Mouse (Mus musculus) spleen, adult 18-20 months (tissue): ENCODE data around the gene Adipor2.
"Not testable (repeated sequence)": the region's sequence is repeated elsewhere in the genome, so short reads cannot be mapped to it uniquely, and the experiment has no call there.

Experiments used
- DNase-seq, 2 experiments: peaks; one replicate each; pipeline ENCODE4 v3.0.0; 2022; ENCODE audit warnings: mixed read lengths in 2 of 2

Gene Adipor2

DNA sequence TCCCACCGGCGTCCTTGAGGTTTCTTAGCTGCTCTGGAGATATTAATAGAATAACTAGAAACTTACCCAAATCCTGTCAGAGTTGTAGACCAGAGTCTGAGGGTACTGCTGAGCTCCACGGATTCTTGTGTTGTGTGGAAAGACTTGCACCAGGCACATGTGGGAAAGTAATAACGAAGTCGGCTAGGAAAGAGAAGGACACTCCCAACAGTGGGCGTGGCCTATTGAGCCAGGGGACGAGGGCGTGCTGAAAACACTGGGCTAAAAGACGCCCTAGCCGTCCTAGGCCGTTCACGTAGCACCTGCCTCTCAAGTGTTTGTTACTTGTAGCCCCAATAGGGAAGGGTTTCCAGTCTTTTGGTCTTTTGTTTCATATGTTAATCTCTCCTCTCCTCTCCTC is at the start of gene Adipor2:
TSS of gene Adipor2 (minus strand) at position 351 of the 400 bp plus-strand sequence.
- DNase-seq: peak in 1 of 2 experiments; percentile 22

DNA sequence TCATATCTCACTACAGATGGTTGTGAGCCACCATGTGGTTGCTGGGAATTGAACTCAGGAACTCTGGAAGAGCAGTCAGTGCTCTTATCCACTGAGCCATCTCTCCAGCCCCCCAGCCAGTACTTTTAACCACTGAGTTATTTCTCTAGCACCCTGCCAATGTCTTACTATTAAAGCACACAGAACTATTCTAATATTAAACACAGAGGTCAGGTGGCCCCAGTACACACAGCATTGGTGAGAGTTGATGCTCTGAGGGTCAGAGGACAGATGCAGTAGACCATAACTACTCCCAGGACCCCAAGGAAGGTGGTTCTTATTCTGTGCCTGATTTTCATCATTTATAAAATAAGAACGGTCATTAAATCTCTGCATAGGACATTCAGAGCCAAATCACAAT is 48.7 kb upstream of the Adipor2 start:
- no peak for DNase-seq

DNA sequence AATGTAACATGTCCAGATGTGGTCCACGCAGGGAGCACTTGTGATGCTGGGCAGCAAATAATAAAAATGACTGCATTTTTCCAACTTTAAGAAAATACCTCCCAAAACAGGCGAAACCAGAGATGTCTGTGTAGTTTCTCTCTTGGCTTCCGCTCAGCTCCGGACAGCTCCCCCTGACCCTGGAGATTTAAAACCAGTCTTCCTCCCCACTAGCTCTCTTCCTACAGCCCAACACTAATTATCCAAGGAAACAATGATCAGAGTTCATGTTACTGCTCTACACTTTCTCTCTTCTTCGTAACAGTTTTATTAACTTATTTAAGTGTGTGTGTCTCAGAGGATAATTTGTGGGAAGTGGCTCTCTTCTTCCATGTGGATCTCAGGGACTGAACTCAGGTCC is 42.9 kb upstream of the Adipor2 start:
- DNase-seq: no peak

DNA sequence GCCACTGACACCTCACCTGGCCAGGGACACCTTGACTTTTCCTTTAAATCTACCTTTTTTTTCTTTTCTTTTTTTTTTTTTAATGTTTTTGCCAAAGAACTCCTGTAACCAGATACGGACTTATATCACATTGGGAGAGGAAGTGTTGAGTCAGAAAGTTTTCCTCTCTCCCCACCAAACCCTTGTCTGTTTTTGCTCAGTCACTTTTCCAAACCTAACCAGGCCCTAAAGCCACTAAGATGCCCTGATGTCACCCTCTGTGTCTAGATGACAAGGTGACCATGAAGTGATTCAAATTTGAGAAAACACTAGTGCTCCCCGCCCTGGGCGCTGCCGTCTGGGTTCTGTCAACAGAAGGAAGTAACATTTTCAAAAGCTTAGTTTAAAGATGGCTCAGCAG is 41.5 kb upstream of the Adipor2 start:
- DNase-seq: no peak

DNA sequence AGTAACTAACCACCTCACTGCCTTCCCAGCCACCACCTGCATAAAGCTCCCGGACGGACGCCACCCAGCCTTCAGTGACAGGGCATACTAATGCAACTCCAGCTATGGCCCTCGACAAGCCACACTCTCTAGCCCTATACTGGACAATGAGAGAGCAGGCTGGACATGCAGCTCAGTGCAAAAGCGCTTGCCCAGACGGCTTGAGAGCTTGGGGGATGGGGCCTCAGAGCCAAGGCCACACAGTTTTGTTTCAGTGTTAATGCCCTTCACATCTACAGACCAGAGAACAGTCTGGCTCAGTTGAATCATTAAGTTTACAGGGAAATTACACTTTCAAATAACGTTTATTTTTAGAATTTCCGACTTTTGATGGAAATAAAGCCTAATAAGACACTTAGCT is 40.7 kb upstream of the Adipor2 start:
- no peak for DNase-seq

DNA sequence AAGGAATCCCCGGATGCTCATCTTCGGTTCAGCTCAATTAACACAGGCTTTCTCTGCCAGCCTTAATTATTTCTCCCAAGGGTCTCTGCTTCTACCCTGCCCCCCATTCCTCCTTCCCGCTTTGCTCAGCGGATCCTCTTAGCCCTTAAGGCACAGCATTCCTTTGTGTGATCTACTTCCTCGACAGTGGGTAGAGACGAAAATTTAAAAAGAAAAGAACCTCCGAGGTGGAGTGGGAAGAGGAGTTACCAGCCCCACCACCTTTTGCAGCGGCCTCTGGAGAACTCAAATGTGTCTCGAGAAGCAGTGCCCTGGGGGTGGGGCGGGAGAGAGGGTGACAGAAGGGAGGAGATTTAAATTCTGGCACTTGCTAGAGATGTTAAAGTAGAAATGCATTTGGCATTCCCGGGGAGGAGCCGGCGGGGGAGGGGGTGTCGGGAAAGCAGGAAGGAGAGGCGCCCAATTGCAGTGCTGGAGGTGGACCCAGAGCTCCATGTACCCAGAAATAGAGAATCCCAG is 34.5 kb upstream of the Adipor2 start:
- no peak for DNase-seq

DNA sequence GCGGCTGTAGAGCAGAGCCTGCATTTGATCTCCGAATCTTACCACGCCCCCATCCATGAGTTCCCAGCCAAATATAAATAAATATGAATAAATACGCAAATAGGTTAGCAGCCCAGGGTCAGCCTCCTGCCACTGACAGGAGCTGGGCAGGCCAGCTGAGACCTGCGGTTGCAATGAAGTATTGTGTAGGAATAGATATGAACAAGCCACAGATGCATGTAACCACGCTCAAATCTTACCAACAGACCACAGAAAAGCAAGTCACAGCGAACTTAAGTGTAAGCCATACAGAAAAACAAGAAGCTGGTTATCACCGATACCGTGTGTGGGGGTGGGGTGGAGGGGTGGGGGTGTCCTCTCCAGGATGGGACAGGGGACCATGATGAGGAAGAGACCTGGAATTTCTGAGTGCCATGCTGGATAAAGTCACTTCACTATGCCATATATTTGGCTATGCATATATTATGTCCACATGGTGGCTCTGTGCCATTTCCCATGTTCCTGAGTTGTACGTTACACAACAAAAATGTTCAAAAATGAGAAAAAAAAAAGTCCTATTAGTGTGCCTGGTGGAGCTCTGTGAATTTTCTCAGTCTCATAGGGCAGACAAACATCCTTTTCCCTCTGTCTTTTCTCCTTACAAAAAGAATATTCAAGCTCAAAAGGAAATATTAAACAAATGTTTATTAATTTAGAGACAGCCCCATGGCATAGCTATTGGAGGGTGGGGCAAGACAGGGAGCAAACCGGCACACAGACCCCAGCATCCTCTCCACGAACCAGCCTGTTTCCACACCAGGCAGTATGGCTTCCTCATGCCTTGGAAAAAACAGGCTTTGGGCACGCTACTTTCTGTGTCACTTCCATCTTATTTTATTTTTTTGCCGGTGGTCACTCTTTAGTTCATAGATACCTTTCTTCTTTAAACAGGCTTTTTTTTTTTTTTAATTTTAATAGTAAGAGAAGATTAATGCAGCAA is 33.8 kb upstream of the Adipor2 start:
- DNase-seq: no peak

DNA sequence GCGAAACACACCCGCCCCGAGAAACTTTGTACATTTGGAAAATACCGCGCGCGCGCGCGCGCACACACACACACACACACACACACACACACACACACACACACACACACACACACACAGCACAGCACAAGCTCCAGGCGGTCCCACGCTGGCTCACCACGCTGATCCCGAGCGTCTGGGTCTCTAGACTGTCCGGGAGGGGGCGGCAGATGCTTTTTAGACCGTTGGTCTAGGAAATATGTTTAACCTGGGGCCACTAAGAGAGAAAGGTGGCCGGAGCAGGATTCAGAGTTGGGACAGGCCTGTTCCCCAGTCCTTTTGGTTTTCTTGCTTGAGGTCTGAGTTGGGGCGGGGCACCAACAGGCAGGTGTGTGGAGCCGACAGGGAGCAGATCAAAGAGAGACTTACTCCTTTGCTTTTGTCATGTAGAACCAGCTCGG is 31.6 kb upstream of the Adipor2 start:
- peak in 1 of 2 experiments; percentile 30 for DNase-seq

DNA sequence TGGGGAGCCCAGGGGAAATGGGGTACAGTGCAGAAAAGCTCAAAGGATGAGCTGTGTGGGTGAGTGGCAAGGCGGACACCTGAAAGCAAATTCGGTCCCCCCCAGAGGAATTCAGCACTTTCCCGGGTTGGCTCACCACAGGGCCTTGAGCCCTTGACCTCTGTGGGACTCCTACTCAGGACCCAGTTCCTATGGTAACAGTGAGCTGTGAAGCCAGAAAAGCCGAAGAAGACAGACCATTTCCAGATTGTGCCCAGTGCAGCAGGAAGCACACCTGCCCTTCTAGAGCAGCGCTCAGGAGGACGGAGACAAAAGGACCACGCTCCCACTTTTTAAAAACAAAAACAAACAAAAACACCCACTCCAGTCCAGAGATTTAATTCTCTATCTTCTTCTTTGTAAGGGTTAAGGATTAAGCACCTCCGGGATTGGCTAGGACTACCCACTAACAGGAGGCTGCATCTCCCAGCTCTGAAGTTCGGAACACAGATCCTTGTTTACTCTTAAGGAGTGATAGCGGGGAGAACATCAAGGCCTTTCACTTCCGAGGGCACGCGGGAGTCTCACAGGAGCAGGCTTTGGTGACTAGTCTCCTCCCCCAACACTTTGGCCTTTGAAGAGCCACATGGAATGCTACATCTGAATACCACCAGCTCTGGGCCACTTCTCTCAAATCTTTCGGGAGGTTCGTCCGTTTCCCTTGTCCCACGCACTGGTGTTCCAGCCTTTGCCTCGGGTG is 31.0 kb upstream of the Adipor2 start:
- no peak for DNase-seq

DNA sequence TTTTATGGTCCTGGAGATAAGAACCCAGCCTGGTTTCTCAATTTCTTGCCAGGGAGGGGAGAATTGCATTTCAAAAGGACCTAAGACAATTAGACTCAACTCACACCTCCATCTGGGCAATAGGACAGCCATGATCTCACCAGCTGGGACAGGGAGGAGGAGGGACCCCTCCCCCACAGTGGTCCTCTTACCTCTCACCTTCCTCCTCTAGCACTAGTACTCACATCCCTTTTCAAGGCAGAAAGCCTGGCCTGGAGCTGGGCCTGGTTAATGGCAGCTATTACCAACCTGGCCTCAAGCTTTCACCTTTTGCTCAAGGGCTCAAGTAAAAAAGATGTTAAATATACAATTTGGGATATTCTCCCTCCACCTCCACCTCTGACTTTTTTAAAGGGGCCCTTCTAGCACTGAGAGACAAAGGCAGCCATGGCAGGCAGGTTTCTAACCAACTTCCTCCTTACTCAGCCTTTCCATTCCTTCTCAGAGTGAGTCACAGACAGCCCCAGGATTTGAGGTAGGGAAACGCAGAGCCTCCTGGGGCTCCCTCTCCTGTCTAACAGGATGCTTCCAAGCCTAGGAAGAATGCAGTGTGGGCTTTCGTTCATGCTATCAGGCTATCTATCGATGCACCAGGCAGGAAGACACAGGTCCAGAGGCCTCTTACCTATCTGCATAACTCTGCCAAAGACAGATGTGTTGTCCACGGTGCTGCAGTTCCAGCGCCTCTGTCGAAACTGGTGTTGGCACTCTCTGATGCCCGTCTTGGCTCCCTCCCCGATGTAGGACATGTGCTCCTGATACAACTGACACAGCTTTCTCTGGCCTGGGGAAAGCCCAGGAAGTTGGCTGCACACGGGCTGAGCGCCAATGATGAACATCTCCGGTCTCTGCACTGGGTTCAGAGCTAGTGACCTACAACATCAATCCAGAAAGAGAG is 28.4 kb upstream of the Adipor2 start:
- no peak for DNase-seq

DNA sequence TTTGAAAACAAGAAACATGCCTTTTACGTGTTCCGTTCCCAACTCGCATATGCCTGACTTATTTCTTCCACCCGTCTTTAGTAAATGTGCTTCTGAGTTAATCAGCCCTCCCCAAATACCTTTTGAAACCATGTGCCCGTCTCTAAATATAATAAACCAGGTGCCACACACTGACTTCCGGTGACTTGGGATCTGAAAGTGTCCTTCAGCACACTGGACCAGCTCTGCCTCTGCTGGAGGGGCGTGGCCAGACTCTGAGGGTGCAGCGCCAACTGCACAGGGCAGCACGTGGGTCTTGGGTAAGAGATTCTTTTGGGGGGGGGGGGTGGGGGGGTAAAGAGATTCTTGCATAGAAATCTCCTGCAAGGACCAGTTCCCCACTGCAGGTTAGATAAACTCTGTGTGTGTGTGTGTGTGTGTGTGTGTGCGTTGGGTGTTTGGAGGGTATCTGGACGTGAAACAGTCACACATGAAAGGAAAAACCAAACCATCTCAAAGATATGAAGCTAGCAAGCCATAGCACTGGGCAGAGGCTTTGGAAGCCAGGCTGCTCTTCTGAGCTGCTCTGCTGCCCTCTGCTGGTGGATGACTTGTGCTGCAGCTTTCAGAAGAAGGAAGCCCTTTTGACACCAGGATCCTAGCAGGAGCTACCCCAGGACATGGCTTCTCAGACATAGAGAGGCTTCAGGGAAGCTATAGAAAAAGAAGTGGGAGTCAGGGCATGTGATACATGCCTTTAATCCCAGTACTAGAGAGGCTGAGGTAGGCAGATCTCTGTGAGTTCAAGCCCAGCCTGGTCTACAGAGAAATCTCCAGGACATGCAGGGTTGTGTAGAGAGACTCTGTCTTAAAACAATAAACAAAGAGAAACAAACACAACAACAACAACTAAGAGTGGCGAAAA is 26.5 kb upstream of the Adipor2 start:
- peak; percentile 47 to 80 for DNase-seq

DNA sequence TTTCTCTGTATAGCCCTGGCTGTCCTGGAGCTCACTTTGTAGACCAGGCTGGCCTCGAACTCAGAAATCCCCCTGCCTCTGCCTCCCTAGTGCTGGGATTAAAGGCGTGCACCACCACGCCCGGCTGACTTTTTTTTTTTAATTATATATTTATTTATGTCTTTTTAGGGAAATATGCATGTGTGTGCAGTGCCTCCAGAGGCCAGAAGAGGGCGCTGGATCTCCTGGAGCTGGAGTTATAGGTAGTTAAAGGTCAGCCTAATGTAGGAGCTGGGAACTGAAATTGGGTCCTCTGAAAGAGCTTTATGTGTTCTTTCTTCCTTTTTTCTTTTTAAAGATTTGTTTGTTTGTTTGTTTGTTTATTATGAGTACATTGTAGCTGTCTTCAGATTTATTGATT is 25.2 kb upstream of the Adipor2 start:
- DNase-seq: not testable (repeated sequence)

DNA sequence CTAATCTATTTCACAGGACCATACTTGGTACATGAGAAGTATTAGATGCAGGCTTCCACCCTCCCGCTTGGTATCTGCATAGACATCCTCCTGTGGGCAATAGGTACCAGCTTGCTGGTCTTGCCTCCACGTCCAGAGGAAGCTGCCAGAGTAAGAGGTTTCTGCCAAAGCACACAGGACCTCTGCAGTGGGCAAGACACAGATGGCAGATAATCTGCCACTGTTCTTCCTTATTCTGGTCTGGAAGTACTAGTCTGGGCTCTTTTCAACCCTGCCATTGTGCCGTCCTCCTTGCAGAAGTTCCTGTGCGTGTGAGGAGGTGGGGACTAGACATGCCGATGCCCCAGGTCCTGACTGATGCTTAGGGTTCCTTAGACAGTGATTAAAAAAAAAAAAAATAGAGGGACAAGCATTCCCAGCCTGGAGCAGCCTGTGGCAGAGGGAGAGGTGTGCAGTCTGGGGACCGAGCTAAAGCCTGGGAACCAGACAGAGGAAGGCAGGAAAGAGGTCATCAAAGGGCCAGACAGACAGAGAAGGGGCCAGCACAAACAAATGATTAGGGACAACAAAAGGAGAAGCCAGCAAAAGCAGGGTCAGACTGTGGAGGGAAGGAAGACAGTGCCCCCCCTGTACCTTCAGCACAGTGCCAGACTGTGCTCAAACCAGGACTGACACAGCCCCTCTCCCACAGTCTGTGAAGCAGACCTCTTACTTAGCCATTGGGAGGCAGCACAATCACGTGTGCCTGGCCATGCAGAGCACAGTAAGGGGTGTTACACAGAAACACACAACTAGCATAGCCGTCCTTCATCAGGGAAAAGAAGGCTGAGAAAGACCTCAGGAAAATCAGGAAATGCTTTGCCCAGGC is 20.6 kb upstream of the Adipor2 start:
- DNase-seq: no peak

DNA sequence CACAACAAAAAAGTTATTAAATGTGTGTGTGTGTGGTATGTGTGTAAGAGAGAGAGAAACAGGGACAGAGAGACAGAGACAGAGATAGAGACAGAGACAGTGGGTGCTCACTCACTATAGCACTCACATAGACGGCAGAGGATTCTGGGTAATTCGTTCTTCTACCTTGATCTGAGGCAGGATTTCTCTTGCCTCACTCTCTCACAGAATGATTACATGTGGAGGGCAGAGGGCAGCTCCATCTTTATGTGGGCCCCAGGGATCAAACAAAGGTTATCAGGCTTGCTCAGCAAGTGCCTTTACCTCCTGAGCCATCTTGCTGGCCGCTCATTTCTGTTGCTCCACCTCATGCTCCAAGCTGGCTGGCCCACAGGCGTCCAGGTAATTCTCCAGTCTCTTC is 16.9 kb upstream of the Adipor2 start:
- no peak for DNase-seq

DNA sequence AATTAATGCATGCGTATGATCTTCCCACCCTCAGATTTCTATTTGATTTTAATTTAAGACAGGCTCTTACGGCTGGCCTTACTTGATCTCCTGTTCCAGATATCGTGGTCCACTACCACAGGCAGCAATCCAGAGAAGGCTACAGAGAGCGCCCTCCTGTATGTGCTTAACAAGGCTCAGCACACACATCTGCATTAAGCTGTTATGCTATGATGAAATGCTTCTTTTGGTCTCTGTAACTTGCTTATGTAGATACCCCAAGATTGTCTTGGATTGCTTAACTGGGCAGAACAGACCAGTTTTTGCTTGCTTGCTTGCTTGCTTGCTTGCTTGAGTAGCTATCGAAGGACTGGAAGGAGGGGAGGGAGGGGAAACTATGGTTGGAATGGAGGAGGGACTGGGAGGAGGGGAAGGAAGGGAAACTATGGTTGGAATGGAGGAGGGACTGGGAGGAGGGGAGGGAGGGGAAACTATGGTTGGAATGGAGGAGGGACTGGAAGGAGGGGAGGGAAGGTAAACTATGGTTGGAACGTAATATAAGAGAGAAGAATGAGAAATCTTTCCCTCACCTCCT is 14.3 kb upstream of the Adipor2 start:
- DNase-seq: no peak

DNA sequence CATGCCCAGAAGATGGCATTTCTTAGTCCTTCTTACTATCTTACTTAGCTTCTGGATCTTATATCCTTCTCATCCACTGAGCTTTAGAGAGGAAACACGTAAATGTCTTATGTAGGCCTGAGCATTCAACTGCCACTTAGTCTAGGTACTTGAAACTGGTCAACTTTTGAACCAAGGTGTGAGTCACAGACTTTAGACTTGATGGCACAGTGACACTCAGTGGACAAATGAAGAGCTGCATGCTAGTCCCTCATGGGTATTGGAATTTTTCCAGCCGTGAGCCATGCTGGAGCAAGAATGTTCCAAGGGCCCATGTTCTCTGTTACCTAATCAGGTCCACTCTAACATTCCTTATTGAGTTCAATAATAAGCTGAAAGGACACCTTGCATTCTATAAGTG is 13.0 kb upstream of the Adipor2 start:
- DNase-seq: peak in 1 of 2 experiments; percentile 50

DNA sequence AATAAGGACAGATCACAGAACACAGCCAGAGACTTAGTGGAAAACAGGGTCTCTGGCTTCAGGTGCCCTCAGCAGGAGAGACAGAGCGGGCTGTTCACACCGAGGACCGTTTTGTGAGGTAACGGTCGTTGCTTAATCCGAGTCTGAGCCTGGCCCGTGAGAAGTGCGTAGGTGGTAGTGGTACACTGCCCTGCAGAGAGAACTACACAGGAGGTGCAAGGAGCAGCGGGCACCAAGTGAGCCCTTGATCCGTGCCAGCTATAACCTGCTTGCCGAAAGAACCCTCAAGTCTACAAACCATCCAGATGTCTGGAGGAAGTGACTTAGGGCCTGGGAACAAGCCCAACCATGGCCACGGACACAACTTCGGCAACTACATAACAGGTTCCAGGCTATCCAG is 11.8 kb upstream of the Adipor2 start:
- DNase-seq: no peak

DNA sequence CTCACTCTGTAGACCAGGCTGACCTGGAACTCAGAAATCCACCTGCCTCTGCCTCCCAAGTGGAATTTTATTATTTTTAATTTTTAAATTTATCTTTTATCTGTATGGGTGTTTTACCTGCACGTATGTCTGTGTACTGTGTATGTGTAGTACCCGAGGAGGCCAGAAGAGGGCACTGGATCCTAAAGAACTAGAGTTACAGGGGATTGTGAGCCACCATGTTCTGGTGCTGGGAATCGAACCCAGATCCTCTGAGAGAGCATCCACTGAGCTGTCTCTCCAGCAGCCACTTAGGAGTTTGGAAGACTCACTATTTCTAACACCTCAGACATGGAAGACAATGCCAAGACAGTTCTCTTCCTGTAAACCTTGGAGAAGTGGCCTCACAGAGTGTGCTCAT is 11.1 kb upstream of the Adipor2 start:
- peak in 1 of 2 experiments; percentile 35 for DNase-seq

DNA sequence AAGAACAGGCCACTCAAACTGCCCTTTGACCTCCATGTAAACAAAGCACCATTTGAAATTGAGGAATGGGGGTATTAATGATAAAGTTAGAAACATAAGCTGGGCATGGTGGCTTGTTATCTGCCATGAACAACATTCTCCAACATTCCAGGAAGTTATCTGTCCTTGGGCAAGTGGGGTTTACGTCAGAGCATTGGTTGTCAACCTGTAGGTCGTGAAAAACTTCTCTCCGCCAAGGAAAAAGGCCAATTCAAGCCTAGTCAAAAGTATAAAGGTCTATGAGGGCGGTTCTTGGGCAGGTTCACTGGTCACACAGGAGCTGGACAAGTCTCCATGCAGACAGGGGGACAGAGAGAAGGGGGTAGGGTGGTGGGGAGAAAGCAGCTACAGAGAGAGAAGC is 3.5 kb upstream of the Adipor2 start:
- DNase-seq: no peak

DNA sequence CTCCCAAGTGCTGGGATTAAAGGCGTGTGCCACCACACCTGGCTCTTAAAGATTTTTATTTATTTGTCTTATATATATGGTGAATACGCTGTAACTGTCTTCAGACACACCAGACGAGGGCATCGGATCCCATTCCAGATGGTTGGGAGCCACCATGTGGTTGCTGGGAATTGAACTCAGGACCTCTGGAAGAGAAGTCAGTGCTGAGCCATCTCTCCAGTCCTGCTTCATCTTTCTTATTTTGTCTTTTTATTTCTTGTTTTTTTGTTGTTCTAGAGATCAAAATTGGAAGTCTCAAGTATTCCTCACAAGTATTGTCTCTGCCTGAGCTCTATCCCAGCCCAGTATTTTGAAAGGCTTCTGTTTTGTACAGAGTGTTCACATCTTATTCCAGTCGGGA is 2.9 kb upstream of the Adipor2 start:
- no peak for DNase-seq
